Mouse (Mus musculus) hindbrain, embryonic 12.5 days (tissue): ENCODE data around the gene Alox5ap. TPM values are rescaled to one million over a fixed set of nuclear protein-coding genes. Genes with fewer than 3 reads are reported as not detected.

Experiments
- ATAC-seq: fragments of 200-750 bp; cut with Nextera tagmentation; 2 replicates; pipeline ENCODE4 v1.8.0; 2017; ENCODE audit warnings: moderate TSS enrichment; ENCODE audit not compliant: low FRiP score
- H3K27ac ChIP-seq: fragments of 300-500 bp; sonication (generic); 2 replicates; pipeline ENCODE4 v1.5.1; 2016; ENCODE audit warnings: mild to moderate bottlenecking
- H3K27me3 ChIP-seq: fragments of 300-500 bp; sonication (generic); 2 replicates; pipeline ENCODE4 v1.6.1; 2016; ENCODE audit warnings: mild to moderate bottlenecking
- H3K36me3 ChIP-seq: fragments of 300-500 bp; sonication (generic); 2 replicates; pipeline ENCODE4 v1.6.1; 2016; ENCODE audit warnings: mild to moderate bottlenecking
- H3K4me1 ChIP-seq: fragments of 300-500 bp; sonication (generic); 2 replicates; pipeline ENCODE4 v1.6.1; 2016
- H3K4me2 ChIP-seq: fragments of 300-500 bp; sonication (generic); replicated peaks from 2 replicates; pipeline ENCODE4 v1.6.1; 2016; ENCODE audit warnings: mild to moderate bottlenecking
- H3K4me3 ChIP-seq: fragments of 300-500 bp; sonication (generic); 2 replicates; pipeline ENCODE4 v1.5.1; 2016; ENCODE audit warnings: mild to moderate bottlenecking
- H3K9ac ChIP-seq: fragments of 300-500 bp; sonication (generic); 2 replicates; pipeline ENCODE4 v1.6.1; 2016; ENCODE audit warnings: mild to moderate bottlenecking, moderate library complexity
- H3K9me3 ChIP-seq: fragments of 300-500 bp; sonication (generic); replicated peaks from 2 replicates; pipeline ENCODE4 v1.6.1; 2016; ENCODE audit warnings: mild to moderate bottlenecking
- WGBS: fragments of 180-500 bp; shearing (Covaris S2); methylation state at CpG from one replicate; pipeline ENCODE4 v1.1.7; 2016; 5-methylcytosine and 5-hydroxymethylcytosine counted together
- polyA plus RNA-seq: library from polyadenylated mRNA; unstranded; fragments of >200 nt; fragmentation: Nextera tagmentation; extraction: Ambion mirVana; gene quantifications from 2 replicates; pipeline ENCODE4 v1.2.1, GENCODE M21; 2016

The Alox5ap gene
- polyA plus RNA-seq, 1 experiment from 2014 or later = 5.9 TPM

DNA sequence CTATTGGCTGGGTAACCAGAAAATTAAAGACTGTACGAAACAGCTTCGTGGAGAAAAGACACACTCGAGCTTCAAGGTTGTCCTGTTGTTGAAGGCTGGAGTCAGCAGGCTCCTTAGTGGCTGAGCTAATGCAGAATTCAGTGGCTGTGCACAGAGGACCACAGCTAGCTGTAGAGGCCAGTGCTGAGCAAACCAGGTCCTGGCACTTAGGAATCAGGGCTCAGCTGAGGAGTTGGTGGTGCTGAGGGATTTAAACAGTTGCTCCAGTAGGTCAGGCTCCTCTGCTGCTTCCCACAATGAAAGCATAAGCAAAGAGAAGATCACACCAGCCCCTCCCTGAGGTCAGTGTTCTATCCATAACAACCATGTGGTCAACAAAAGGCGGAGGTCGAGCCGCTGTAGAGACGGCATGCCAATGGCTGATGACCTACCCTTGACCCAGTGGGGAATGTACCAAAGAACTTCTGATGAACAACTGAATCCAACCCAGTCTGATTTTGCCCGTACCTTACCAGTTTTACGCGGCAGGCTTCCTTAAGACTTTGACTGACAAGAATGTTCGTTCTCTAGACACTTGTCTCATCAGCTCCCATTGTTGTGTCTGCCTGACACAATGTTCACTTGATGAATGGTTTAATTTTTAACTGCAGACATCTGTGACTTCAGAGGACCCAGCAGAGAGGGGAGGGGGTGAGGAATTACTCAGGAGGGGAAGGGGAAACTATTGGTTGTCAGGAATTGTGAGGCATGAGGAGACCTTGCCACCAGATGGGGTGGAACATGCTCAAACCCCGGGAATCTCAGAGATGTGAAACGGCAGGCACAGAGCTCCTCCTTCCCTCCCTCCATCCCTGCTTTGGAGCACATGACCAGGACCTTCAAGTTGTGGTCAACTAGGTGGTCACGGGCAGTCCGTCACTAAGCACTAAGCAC lies 57.6 kb downstream of the Alox5ap start:
- H3K9me3 ChIP-seq = no peaks in the 10 kb centered on the region
- H3K4me2 ChIP-seq = no peak overlapping the region
- H3K27ac ChIP-seq = peak overlapping the region; percentile 91
- ATAC-seq = no peak
- H3K9ac ChIP-seq = no peak overlapping the region
- H3K4me1 ChIP-seq = peaks cover 50% of the 10 kb centered on the region
- no peaks in the 10 kb centered on the region for H3K36me3 ChIP-seq
- no peaks in the 10 kb centered on the region for H3K27me3 ChIP-seq
- WGBS = 35% methylated on average over 15 of the region's 15 CpGs
- H3K4me3 ChIP-seq = no peak overlapping the region

DNA sequence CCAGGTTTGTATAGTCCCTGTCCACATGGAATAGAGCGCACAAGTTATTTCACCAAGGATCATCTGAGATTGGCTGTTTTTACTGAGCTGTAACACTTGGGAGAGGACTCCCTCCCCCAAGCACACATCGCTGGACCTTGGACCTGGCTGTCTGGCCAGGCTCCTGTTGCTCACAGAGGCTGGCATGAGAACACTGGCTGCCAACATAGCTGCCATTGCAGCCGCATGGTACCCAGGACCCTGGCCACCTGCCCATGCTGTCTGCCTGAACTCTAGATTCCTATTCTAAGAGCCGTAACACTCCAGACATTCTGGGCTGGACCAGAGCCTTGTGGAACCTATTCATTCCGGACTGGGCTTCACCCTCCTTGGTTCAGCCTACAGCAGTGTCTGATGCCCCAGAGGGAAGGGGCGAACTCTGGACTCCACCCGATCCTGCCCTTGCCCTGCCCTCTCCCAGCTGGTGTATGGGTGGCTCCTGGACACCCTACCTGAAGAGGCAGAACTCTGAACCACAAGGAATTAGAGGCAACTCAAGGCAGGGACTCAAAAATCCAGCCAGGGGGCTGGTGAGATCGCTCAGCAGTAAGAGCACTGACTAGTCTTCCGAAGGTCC lies 58.5 kb downstream of the Alox5ap start:
- Histone ChIP-seq H3K4me1 (peaks cover 44% of the 10 kb centered on the region), H3K36me3 (no peaks in the 10 kb centered on the region), H3K27me3 (no peaks in the 10 kb centered on the region), H3K4me2 (no peak overlapping the region), H3K9ac (no peak overlapping the region), H3K4me3 (no peak overlapping the region), H3K27ac (no peak overlapping the region), H3K9me3 (no peaks in the 10 kb centered on the region)
- WGBS = 84% methylated on average over 9 of the region's 9 CpGs
- no peak for ATAC-seq

- WGBS = 81% methylated on average over 13 of the region's 13 CpGs
- Histone ChIP-seq H3K4me1 (peaks cover 45% of the 10 kb centered on the region), H3K9ac (no peak overlapping the region), H3K36me3 (no peaks in the 10 kb centered on the region), H3K4me3 (no peak overlapping the region), H3K27ac (no peak overlapping the region), H3K4me2 (no peak overlapping the region), H3K27me3 (no peaks in the 10 kb centered on the region), H3K9me3 (no peaks in the 10 kb centered on the region)
- no peak for ATAC-seq
Observed at GRCm38 (mm10) chr5:149324739-149325138, 60.2 kb downstream of the Alox5ap start.

- H3K27ac ChIP-seq = peak overlapping the region; percentile 52; the same call in 1 of the 2 replicates
- no peaks in the 10 kb centered on the region for H3K36me3 ChIP-seq
- no peak overlapping the region for H3K4me3 ChIP-seq
- H3K4me1 ChIP-seq = peaks cover 19% of the 10 kb centered on the region
- 56% methylated on average over 12 of the region's 12 CpGs for whole genome bisulfite sequencing
- no peak overlapping the region for H3K9ac ChIP-seq
- no peak overlapping the region for H3K4me2 ChIP-seq
- H3K9me3 ChIP-seq = no peaks in the 10 kb centered on the region
- 0 out of 2 replicates have a peak, but pooled peaks have one; percentile 40 for ATAC-seq
- no peaks in the 10 kb centered on the region for H3K27me3 ChIP-seq
Observed at GRCm38 (mm10) chr5:149329098-149329887, 64.7 kb downstream of the Alox5ap start.

GRCm38 (mm10) chr5:149330601-149331000 lies 66.0 kb downstream of the Alox5ap start:
- H3K4me1 ChIP-seq = peaks cover 17% of the 10 kb centered on the region
- 50% methylated on average over 1 of the region's 1 CpGs for WGBS
- ATAC-seq = no peak
- H3K36me3 ChIP-seq = no peaks in the 10 kb centered on the region
- no peaks in the 10 kb centered on the region for H3K9me3 ChIP-seq
- no peak overlapping the region for H3K27ac ChIP-seq
- no peaks in the 10 kb centered on the region for H3K27me3 ChIP-seq
- no peak overlapping the region for H3K4me3 ChIP-seq
- H3K4me2 ChIP-seq = no peak overlapping the region
- no peak overlapping the region for H3K9ac ChIP-seq

GRCm38 (mm10) chr5:149331407-149332143 lies 67.0 kb downstream of the Alox5ap start:
- H3K27me3 ChIP-seq = no peaks in the 10 kb centered on the region
- no peak for ATAC-seq
- no peak overlapping the region for H3K27ac ChIP-seq
- no peaks in the 10 kb centered on the region for H3K9me3 ChIP-seq
- H3K4me1 ChIP-seq = peaks cover 19% of the 10 kb centered on the region
- H3K9ac ChIP-seq = no peak overlapping the region
- no peaks in the 10 kb centered on the region for H3K36me3 ChIP-seq
- H3K4me3 ChIP-seq = no peak overlapping the region
- no peak overlapping the region for H3K4me2 ChIP-seq
- WGBS = 64% methylated on average over 10 of the region's 10 CpGs

DNA sequence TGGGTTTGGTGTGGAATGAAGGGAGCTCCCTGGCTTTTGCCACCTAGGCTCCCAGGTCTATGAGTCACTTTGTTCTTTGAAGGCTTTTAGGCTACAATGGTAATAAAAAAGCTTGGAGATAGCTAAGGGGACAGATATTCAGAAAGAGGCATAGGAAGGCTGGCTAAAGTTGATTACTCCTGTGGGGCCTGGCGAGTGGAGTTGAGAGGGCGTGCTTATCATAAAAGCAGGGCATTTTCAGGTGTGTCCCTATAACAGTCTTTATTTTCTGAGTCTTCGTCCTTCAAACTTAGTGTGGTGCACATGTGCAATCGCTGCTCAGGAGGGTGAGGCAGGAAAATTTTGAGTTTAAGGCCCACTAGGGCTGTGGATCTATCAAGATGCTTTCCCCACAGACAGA lies 68.2 kb downstream of the Alox5ap start:
- peaks cover 20% of the 10 kb centered on the region for H3K4me1 ChIP-seq
- no peak for ATAC-seq
- no peak overlapping the region for H3K9ac ChIP-seq
- H3K36me3 ChIP-seq = no peaks in the 10 kb centered on the region
- H3K27me3 ChIP-seq = no peaks in the 10 kb centered on the region
- no peak overlapping the region for H3K27ac ChIP-seq
- no peak overlapping the region for H3K4me3 ChIP-seq
- H3K4me2 ChIP-seq = no peak overlapping the region
- H3K9me3 ChIP-seq = no peaks in the 10 kb centered on the region
- 91% methylated on average over 4 of the region's 4 CpGs for WGBS

GRCm38 (mm10) chr5:149333941-149334698 lies 69.6 kb downstream of the Alox5ap start:
- Histone ChIP-seq H3K36me3 (no peaks in the 10 kb centered on the region), H3K27me3 (no peaks in the 10 kb centered on the region), H3K4me2 (no peak overlapping the region), H3K9ac (no peak overlapping the region), H3K4me1 (peaks cover 24% of the 10 kb centered on the region), H3K9me3 (no peaks in the 10 kb centered on the region), H3K4me3 (no peak overlapping the region), H3K27ac (no peak overlapping the region)
- WGBS = 91% methylated on average over 8 of the region's 8 CpGs
- ATAC-seq = no peak

- H3K9ac ChIP-seq = no peak overlapping the region
- H3K27ac ChIP-seq = no peak overlapping the region
- no peaks in the 10 kb centered on the region for H3K9me3 ChIP-seq
- ATAC-seq = no peak
- H3K4me2 ChIP-seq = no peak overlapping the region
- no peaks in the 10 kb centered on the region for H3K36me3 ChIP-seq
- no peak overlapping the region for H3K4me3 ChIP-seq
- 87% methylated on average over 12 of the region's 12 CpGs for WGBS
- H3K4me1 ChIP-seq = peaks cover 19% of the 10 kb centered on the region
- H3K27me3 ChIP-seq = no peaks in the 10 kb centered on the region
Observed at GRCm38 (mm10) chr5:149335009-149335408, 70.4 kb downstream of the Alox5ap start.

DNA sequence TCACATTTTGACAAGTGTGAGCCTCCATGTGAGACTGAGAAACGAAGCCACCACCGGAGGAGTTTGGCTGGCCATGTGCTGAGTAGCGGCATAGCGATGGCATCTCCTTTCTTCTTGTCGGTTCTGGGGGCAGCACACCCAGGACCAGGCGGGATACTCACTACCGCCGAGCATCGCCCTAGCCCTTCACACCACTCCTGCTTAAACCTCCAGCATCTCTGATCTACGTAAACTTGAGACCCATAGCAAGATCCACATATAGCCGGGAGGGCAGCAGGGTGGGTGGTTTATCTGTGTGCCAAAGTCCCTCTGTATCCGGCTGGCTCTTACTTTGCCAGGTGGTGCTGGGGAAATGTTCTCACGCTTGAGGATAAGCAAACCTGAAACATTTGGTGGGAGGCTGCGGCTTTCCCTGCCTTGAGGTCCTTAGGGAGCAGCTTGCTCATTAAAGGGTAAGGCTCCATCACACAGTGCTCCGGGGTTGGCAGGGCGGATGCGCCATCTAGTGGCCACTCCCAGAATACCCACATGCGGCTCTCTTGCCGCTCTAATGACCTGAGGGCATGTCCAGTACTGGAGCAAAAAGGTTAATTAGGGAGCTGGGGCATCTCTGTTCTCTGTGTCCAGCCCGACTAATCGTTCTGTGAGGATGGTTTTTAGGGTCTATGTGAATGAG lies 71.1 kb downstream of the Alox5ap start:
- Histone ChIP-seq H3K4me3 (no peak overlapping the region), H3K36me3 (no peaks in the 10 kb centered on the region), H3K9me3 (no peaks in the 10 kb centered on the region), H3K27me3 (no peaks in the 10 kb centered on the region), H3K4me1 (peaks cover 19% of the 10 kb centered on the region), H3K27ac (no peak overlapping the region), H3K9ac (no peak overlapping the region), H3K4me2 (no peak overlapping the region)
- 46% methylated on average over 21 of the region's 21 CpGs for WGBS
- peak; percentile 85 for ATAC-seq

DNA sequence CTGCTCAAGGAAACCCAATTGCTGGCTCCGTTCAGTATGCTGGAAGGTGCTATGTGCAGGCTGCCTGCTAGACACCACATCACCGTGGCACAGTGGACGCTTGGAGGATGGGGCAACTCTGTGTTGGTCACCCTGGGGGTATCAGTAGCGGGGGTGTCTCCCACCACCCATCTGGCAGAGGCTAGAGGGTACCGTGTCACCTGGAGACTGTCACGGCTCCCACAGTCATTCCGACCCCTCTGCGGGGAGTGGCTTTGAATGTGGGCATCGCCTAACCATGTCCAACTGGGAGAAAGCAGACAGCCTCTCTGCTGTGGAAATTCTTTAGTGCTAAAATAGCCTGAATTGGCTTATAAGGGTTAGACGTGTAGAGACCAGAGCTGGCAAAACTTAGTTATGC lies 72.6 kb downstream of the Alox5ap start:
- peaks cover 16% of the 10 kb centered on the region for H3K4me1 ChIP-seq
- H3K27ac ChIP-seq = no peak overlapping the region
- ATAC-seq = no peak
- H3K9me3 ChIP-seq = no peaks in the 10 kb centered on the region
- no peak overlapping the region for H3K9ac ChIP-seq
- H3K36me3 ChIP-seq = no peaks in the 10 kb centered on the region
- H3K4me2 ChIP-seq = no peak overlapping the region
- H3K27me3 ChIP-seq = no peaks in the 10 kb centered on the region
- WGBS = 84% methylated on average over 10 of the region's 10 CpGs
- H3K4me3 ChIP-seq = no peak overlapping the region
